Mouse (Mus musculus) limb, embryonic 15.5 days (tissue): ENCODE data around the gene Tmtc2. TPM values are rescaled to one million over a fixed set of nuclear protein-coding genes. Genes with fewer than 3 reads are reported as not detected.
A peak's percentile ranks its signal among the peaks of the same experiment; 100 is the strongest.

Experiments
- ATAC-seq: fragments of 200-750 bp; cut with Nextera tagmentation; 2 replicates; pipeline ENCODE4 v1.8.0; 2017; ENCODE audit warnings: low read depth, moderate TSS enrichment; ENCODE audit not compliant: insufficient number of reproducible peaks, low FRiP score, low TSS enrichment
- H3K27ac ChIP-seq: fragments of 300-500 bp; sonication (generic); 2 replicates; pipeline ENCODE4 v1.5.1; 2015; ENCODE audit warnings: moderate library complexity, mild to moderate bottlenecking, inconsistent platforms
- H3K27me3 ChIP-seq: fragments of 300-500 bp; sonication (generic); 2 replicates; pipeline ENCODE4 v1.6.1; 2015; ENCODE audit warnings: inconsistent platforms
- H3K36me3 ChIP-seq: fragments of 300-500 bp; sonication (generic); 2 replicates; pipeline ENCODE4 v1.6.1; 2015; ENCODE audit warnings: inconsistent platforms
- H3K4me1 ChIP-seq: fragments of 300-500 bp; sonication (generic); 2 replicates; pipeline ENCODE4 v1.6.1; 2015; ENCODE audit warnings: inconsistent platforms
- H3K4me2 ChIP-seq: fragments of 300-500 bp; sonication (generic); 2 replicates; pipeline ENCODE4 v1.6.1; 2015; ENCODE audit warnings: mild to moderate bottlenecking, inconsistent platforms
- H3K4me3 ChIP-seq: fragments of 300-500 bp; sonication (generic); 2 replicates; pipeline ENCODE4 v1.5.1; 2015; ENCODE audit warnings: mild to moderate bottlenecking, inconsistent platforms
- H3K9ac ChIP-seq: fragments of 300-500 bp; sonication (generic); 2 replicates; pipeline ENCODE4 v1.6.1; 2015; ENCODE audit warnings: inconsistent platforms
- H3K9me3 ChIP-seq: fragments of 300-500 bp; sonication (generic); 2 replicates; pipeline ENCODE4 v1.6.1; 2016; ENCODE audit warnings: inconsistent platforms
- WGBS: fragments of 180-500 bp; shearing (Covaris S2); methylation state at CpG from one replicate; pipeline ENCODE4 v1.1.7; 2015; 5-methylcytosine and 5-hydroxymethylcytosine counted together
- polyA plus RNA-seq: library from polyadenylated mRNA; unstranded; fragments of >200 nt; fragmentation: Nextera tagmentation; extraction: Ambion mirVana; gene quantifications from 2 replicates; pipeline ENCODE4 v1.2.1, GENCODE M21; 2015

Gene Tmtc2
- polyA plus RNA-seq, 1 experiment from 2014 or later, result 22.0 TPM

- no peaks in the 10 kb centered on the region for H3K36me3 ChIP-seq
- H3K9ac ChIP-seq, result no peak overlapping the region; the same call in 1 of the 2 replicates
- no peaks in the 10 kb centered on the region for H3K9me3 ChIP-seq
- peak overlapping the region; percentile 76 for H3K4me3 ChIP-seq
- no peak for ATAC-seq
- 39% methylated on average over 7 of the region's 7 CpGs for WGBS
- peak overlapping the region; percentile 91 for H3K4me2 ChIP-seq
- peaks cover 24% of the 10 kb centered on the region; the same call in 1 of the 2 replicates for H3K4me1 ChIP-seq
- no peak overlapping the region for H3K27ac ChIP-seq
- H3K27me3 ChIP-seq, result no peaks in the 10 kb centered on the region
These were observed 1.9 kb downstream of the Tmtc2 start for GRCm38 (mm10) chr10:105572301-105572700.

GRCm38 (mm10) chr10:105571831-105572230 is 2.4 kb downstream of the Tmtc2 start:
- H3K36me3 ChIP-seq, result no peaks in the 10 kb centered on the region
- no peaks in the 10 kb centered on the region for H3K9me3 ChIP-seq
- peak overlapping the region; percentile 91 for H3K4me2 ChIP-seq
- peak overlapping the region; percentile 76 for H3K4me3 ChIP-seq
- no peak for ATAC-seq
- H3K9ac ChIP-seq, result no peak overlapping the region
- no peaks in the 10 kb centered on the region for H3K27me3 ChIP-seq
- no peak overlapping the region for H3K27ac ChIP-seq
- 58% methylated on average over 4 of the region's 4 CpGs for WGBS
- peaks cover 22% of the 10 kb centered on the region; the same call in 1 of the 2 replicates for H3K4me1 ChIP-seq

- Histone ChIP-seq H3K4me1 (peaks cover 21% of the 10 kb centered on the region; the same call in 1 of the 2 replicates), H3K27ac (no peak overlapping the region), H3K36me3 (no peaks in the 10 kb centered on the region), H3K27me3 (no peaks in the 10 kb centered on the region), H3K4me2 (peak overlapping the region; percentile 13; the same call in 1 of the 2 replicates), H3K4me3 (0 out of 2 replicates have a peak overlapping the region, but pooled peaks have one; percentile 8), H3K9ac (no peak overlapping the region), H3K9me3 (no peaks in the 10 kb centered on the region)
- 78% methylated on average over 8 of the region's 8 CpGs for WGBS
- ATAC-seq, result no peak
These were observed 3.2 kb downstream of the Tmtc2 start for GRCm38 (mm10) chr10:105571019-105571418.

- Histone ChIP-seq H3K9ac (no peak overlapping the region), H3K4me2 (no peak overlapping the region), H3K4me1 (peaks cover 14% of the 10 kb centered on the region; the same call in 1 of the 2 replicates), H3K36me3 (no peaks in the 10 kb centered on the region), H3K27me3 (no peaks in the 10 kb centered on the region), H3K9me3 (no peaks in the 10 kb centered on the region), H3K4me3 (no peak overlapping the region), H3K27ac (no peak overlapping the region)
- 83% methylated on average over 4 of the region's 4 CpGs for whole genome bisulfite sequencing
- no peak for ATAC-seq
These were observed 4.7 kb downstream of the Tmtc2 start for GRCm38 (mm10) chr10:105569573-105569972.

- H3K9me3 ChIP-seq, result no peaks in the 10 kb centered on the region
- H3K4me3 ChIP-seq, result no peak overlapping the region
- 86% methylated on average over 8 of the region's 8 CpGs for WGBS
- peaks cover 12% of the 10 kb centered on the region; the same call in 1 of the 2 replicates for H3K4me1 ChIP-seq
- no peak overlapping the region for H3K4me2 ChIP-seq
- no peak for ATAC-seq
- no peaks in the 10 kb centered on the region for H3K27me3 ChIP-seq
- no peak overlapping the region for H3K9ac ChIP-seq
- H3K36me3 ChIP-seq, result no peaks in the 10 kb centered on the region
- H3K27ac ChIP-seq, result no peak overlapping the region
These were observed 6.3 kb downstream of the Tmtc2 start for GRCm38 (mm10) chr10:105567825-105568531.

GRCm38 (mm10) chr10:105561548-105561947 is 12.7 kb downstream of the Tmtc2 start:
- WGBS, result 84% methylated on average over 4 of the region's 4 CpGs
- Histone ChIP-seq H3K36me3 (peaks cover 3% of the 10 kb centered on the region; the same call in 1 of the 2 replicates), H3K27me3 (no peaks in the 10 kb centered on the region), H3K9me3 (no peaks in the 10 kb centered on the region), H3K4me2 (no peak overlapping the region), H3K27ac (no peak overlapping the region), H3K4me1 (no peaks in the 10 kb centered on the region; the same call in 1 of the 2 replicates), H3K9ac (no peak overlapping the region), H3K4me3 (no peak overlapping the region)
- ATAC-seq, result no peak

- ATAC-seq, result no peak
- H3K36me3 ChIP-seq, result peaks cover 3% of the 10 kb centered on the region; the same call in 1 of the 2 replicates
- WGBS, result 41% methylated on average over 5 of the region's 5 CpGs
These were observed 16.7 kb downstream of the Tmtc2 start for GRCm38 (mm10) chr10:105557581-105557980.

GRCm38 (mm10) chr10:105556890-105557572 is 17.2 kb downstream of the Tmtc2 start:
- Histone ChIP-seq H3K4me3 (no peak overlapping the region), H3K27ac (no peak overlapping the region), H3K4me1 (peaks cover 7% of the 10 kb centered on the region), H3K27me3 (no peaks in the 10 kb centered on the region), H3K9me3 (no peaks in the 10 kb centered on the region), H3K36me3 (peaks cover 3% of the 10 kb centered on the region; the same call in 1 of the 2 replicates), H3K9ac (no peak overlapping the region), H3K4me2 (no peak overlapping the region)
- WGBS, result 63% methylated on average over 6 of the region's 6 CpGs
- ATAC-seq, result no peak

More at GRCm38 (mm10) chr10:105557581-105557980, 16.7 kb downstream of the Tmtc2 start:
- H3K4me1 ChIP-seq, result peaks cover 6% of the 10 kb centered on the region
- no peak overlapping the region for H3K27ac ChIP-seq
- no peak overlapping the region for H3K4me3 ChIP-seq
- no peak overlapping the region for H3K4me2 ChIP-seq
- H3K9ac ChIP-seq, result no peak overlapping the region
- H3K27me3 ChIP-seq, result no peaks in the 10 kb centered on the region
- no peaks in the 10 kb centered on the region for H3K9me3 ChIP-seq

- Histone ChIP-seq H3K9ac (no peak overlapping the region), H3K4me3 (no peak overlapping the region), H3K36me3 (0 out of 2 replicates have a peak, but pooled peaks cover 2% of the 10 kb centered on the region), H3K4me1 (peaks cover 7% of the 10 kb centered on the region), H3K27ac (no peak overlapping the region), H3K4me2 (no peak overlapping the region), H3K27me3 (no peaks in the 10 kb centered on the region), H3K9me3 (no peaks in the 10 kb centered on the region)
- ATAC-seq, result no peak
- 77% methylated on average over 2 of the region's 2 CpGs for WGBS
These were observed 20.1 kb downstream of the Tmtc2 start for GRCm38 (mm10) chr10:105554153-105554552.

GRCm38 (mm10) chr10:105548040-105548439 is 26.2 kb downstream of the Tmtc2 start:
- Histone ChIP-seq H3K4me1 (peaks cover 4% of the 10 kb centered on the region; the same call in 1 of the 2 replicates), H3K36me3 (0 out of 2 replicates have a peak, but pooled peaks cover 2% of the 10 kb centered on the region), H3K27ac (no peak overlapping the region), H3K4me3 (no peak overlapping the region), H3K9me3 (no peaks in the 10 kb centered on the region), H3K9ac (no peak overlapping the region), H3K27me3 (no peaks in the 10 kb centered on the region), H3K4me2 (no peak overlapping the region)
- no peak for ATAC-seq
- 91% methylated on average over 2 of the region's 2 CpGs for WGBS

GRCm38 (mm10) chr10:105544004-105545003 is 29.9 kb downstream of the Tmtc2 start:
- H3K27ac ChIP-seq, result no peak overlapping the region
- 95% methylated on average over 2 of the region's 2 CpGs for WGBS
- no peak for ATAC-seq

More at GRCm38 (mm10) chr10:105544004-105545003, 29.9 kb downstream of the Tmtc2 start:
- Histone ChIP-seq H3K9ac (no peak overlapping the region), H3K4me2 (no peak overlapping the region), H3K27me3 (no peaks in the 10 kb centered on the region), H3K9me3 (no peaks in the 10 kb centered on the region), H3K36me3 (no peaks in the 10 kb centered on the region), H3K4me1 (no peaks in the 10 kb centered on the region), H3K4me3 (no peak overlapping the region)
